Mouse (Mus musculus): ENCODE results near the gene Gad2.

The Gad2 gene

GRCm38 (mm10) chr2:22646134-22646533, 24.1 kb downstream of the Gad2 start:
- DNase-seq (ENCODE audit: low spot score in 2 of 2): no peak

DNA sequence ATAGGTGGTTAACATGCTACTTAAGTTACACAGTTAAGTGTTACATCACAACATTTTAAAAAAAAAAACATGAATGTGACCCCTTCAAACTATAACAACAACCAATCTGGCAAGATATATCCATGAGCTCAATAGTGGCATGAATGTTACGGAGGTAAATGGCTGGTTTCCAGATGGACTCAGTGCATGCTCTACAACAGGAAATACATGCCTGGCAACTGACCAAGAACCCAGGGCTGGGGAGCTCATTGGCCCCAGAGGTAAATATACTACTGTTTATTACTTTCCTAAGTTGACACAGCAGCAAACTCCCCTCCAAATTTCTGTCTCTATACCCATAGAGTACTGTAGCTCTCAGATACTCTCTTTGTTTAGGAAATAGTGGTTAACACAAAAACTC, 26.4 kb downstream of the Gad2 start:
- no peak for DNase-seq (ENCODE audit: low spot score in 2 of 2)

DNA sequence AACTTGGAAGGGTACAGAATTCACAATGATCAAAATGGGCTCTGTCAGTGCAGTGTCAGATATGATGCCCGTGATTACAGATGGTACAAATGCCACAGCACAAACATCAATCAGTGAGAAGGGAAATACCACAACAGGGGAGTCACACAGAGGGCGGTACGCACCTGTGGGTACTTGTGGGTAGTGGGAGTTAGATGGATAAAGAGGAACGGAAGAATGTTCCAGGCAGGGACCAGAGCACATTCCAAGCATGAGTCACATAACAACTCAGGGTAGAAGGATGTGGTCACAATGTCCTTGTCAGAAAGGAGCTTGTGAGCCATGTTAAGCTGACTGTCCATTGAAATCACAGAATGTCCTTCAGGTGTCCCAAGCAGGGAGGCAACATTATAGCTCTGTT, 29.8 kb downstream of the Gad2 start:
- DNase-seq (ENCODE audit: low spot score in 2 of 2): no peak

DNA sequence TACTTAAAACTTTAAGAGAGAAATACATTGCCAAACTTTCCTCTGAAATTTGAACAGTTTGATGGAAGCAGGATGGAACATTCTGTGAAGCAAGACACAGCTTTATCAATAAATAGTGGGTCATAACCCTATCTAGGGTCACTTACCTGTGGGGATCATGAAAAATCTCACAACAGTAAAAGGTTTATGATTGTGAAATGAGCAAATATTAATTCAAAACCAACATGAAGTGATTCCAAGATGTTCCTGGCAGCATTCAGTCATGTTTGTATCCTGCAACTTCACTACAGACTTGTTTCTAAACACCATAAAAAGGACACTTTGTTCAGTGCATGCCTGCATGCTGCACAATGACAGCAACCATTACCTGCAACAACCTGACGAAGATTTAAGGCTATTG, 41.7 kb downstream of the Gad2 start:
- no peak for DNase-seq (ENCODE audit: low spot score in 2 of 2)

DNA sequence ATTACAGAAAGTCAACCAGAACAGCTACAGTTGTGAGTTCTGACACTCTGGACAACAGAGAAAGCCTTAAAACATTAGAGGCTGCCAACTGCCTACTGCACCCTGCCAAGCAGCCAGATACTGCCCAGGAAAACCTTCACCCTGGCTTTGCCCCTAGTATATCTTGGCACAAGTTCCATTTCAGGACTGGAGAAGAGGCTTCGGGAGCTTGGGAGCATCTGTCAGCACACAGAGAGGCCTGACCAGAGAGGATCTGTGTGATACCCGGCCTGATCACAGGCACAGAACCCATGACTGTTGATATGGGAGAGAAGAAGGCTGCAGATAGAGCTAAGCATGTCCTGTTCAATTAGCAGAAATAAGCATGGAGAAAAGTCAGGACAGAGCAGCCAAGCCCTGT, 48.4 kb downstream of the Gad2 start:
- no peak for DNase-seq (ENCODE audit: low spot score in 2 of 2)

DNA sequence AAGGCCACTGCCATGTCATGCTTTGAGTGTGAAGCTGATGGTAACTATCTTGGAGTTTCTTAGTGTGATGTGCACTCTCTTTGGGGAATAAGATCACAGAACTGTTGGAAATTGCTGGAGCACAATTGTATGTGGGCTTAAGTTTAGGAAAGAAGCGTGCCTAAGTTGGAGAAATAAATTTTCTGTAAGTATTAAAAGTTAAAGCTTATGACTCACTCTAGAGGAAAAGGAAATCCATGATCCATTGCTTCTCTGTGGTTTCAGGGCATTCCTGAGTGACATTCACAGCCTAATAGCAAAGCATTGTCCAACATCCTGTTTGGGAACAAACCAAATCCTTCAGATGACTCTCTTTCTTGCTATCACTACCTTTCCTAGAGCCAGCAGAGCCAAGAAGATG, 49.3 kb downstream of the Gad2 start:
- no peak for DNase-seq (ENCODE audit: low spot score in 2 of 2)

- DNase-seq (ENCODE audit: low spot score in 2 of 2): no peak
These were observed 55.1 kb downstream of the Gad2 start for GRCm38 (mm10) chr2:22677066-22677465.

- no peak for DNase-seq (ENCODE audit: low spot score in 2 of 2)
These were observed 57.9 kb downstream of the Gad2 start for GRCm38 (mm10) chr2:22679944-22680343.

- peak in 1 of 2 experiments; percentile 2 for DNase-seq (ENCODE audit: low spot score in 2 of 2)
These were observed 68.0 kb downstream of the Gad2 start for GRCm38 (mm10) chr2:22689969-22690368.

DNA sequence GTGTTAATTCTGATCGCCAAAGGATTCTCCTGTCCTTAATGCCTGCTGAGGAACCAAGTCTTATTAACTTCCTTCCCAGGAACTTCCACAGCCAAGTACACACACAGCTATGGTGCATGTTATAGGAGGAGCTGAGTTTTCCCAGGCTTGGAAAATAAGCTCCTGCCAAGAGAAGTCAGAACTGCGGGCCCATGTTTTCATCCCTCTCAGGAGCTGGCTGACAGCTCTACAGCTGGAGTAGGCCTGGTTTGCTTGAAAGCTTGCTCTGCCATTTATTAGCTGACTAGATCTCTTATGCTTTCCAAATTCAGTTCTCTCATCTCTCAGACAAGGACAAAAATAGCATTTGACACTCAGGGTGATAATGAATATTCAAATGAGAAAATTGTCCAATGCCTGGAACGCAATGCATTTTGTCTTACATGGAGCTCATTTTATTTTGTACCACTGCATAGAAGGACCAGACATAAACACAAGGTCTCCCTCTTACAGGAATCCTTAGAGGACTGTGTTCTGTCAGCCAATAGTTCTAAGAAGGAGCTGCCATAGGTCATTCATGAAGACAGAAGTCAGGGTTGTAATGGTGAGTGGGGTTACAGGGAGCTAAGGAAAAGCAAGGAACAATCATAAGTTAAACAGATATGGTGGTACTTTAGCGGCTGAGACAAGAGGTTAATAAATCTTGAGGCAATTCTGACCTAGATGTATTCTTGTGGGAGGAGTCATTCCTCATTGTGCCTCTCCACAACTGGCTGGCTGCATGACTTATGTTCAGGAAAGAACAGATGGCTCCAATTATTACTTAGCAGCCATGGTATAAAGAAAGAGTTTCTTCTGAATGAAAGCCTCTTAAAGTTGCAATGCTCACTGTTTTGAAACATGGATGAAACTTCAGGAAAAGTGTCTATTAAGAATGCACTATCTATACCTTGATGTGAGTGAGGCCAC, 83.0 kb downstream of the Gad2 start:
- DNase-seq (ENCODE audit: low spot score in 2 of 2): no peak

GRCm38 (mm10) chr2:22706233-22706632, 84.2 kb downstream of the Gad2 start:
- no peak for DNase-seq (ENCODE audit: low spot score in 2 of 2)

- DNase-seq (ENCODE audit: low spot score in 2 of 2): peak; percentile 57 to 67
These were observed 99.8 kb downstream of the Gad2 start for GRCm38 (mm10) chr2:22721522-22722470.

DNA sequence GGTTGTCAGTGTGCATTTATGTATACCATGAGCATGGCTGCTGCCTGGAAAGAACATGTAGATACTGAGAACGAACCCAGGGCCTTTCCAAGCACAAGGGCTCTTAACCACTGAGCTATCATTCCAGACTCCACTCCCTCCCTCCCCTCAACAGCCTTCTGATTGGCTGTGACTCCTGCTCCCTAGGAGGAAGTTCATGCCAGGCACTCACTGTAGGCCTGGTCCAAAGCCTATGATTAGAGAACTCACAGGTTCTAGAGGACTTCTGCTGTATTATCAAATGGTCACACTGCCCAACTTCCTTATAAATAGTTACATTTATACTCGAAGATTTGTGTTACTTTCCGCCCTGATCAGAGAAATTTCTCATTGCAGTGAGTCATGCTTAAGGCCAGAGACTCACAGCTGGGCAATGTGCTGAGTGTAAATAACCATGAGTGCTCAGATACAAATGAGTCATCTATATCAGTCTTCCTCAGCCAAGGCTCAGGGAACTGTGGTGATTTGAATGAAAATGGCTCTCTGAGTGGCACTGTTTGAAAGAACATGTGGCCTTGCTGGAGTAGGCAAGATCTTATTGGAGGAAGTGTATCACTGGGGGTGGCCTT, 102.0 kb downstream of the Gad2 start:
- no peak for DNase-seq (ENCODE audit: low spot score in 2 of 2)

- DNase-seq (ENCODE audit: low spot score in 2 of 2): peak in 1 of 2 experiments; percentile 12
These were observed 105.1 kb downstream of the Gad2 start for GRCm38 (mm10) chr2:22727113-22727512.

DNA sequence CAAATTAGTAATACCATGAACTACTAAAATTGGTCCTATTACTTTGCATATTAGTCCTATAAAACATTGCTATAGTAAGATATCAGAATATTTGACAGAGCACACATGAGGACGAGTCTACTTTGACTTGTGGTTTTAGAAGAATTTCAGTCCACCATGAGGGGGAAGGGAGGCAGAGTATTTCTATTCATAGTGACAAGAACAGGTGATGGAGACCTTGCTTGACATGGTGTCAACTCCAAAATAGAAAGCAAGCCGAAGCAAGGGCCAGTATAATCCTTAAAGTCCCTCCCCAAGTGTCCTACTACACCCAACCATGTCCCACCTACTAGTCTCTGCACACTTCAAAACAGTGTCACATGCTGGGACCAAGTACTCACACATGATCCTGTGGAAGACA, 114.1 kb downstream of the Gad2 start:
- DNase-seq (ENCODE audit: low spot score in 2 of 2): no peak

DNA sequence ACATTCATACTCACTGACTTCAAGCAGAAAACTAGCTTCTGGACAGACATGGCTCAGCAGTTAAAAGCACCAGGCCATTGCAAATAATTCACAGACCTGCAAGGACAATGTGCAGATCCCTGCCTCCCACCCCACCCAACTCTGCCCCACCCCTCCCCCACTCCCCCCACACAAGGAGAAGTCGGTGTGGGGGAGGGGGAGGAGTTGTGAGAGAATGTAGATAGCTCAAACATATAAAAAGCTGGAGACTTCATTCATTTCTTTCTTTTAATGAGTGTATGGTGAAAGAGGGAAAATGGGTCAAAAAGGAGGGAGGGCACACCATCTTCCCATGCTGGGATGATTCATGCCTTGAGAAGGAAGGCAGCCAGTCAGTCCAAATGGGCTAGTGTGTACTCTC, 117.4 kb downstream of the Gad2 start:
- no peak for DNase-seq (ENCODE audit: low spot score in 2 of 2)

GRCm38 (mm10) chr2:22740441-22740840, 118.4 kb downstream of the Gad2 start:
- DNase-seq (ENCODE audit: low spot score in 2 of 2): no peak

DNA sequence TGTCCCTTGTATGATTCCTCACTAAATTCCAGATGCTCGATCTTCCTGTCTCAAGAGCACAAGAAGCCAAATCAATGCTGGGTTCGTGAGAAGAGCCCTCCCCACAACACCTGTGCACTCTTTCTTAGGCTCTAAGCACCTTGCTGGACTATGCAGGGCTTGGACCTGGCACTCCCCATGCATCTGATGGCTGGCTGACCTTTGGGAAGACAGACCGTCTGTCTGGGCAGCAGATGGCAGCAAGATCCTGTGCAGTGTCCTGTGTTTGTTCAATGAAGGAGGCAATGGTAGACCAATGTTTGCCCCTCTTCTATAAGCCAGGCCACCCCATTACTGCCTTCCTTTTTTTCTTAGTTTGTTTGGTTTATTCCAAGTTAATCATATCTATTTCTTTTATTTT, 119.2 kb downstream of the Gad2 start:
- no peak for DNase-seq (ENCODE audit: low spot score in 2 of 2)
